In genomic region chr5:150161193-150161592, GRCm38 (mm10) we compare ENCODE assay signal across 18 mouse cellular contexts. TPM values are rescaled to one million over a fixed set of nuclear protein-coding genes. Genes with fewer than 3 reads are reported as not detected.
A peak's percentile ranks its signal among the peaks of the same experiment; 100 is the strongest.
DNase-seq lines count a peak whose midpoint lies in the region; ATAC-seq and TF ChIP-seq lines count a peak whose summit lies in the region.
"Had no signal": no experiment of that assay in that cellular context is flagged by ENCODE, and none has a peak within 500 bp of the region (broad histone marks: within the 10 kb centered on the region; RNA-seq: fewer than 3 reads in every experiment).

No protein-coding gene starts in this region.

- H3K36me3 ChIP-seq in intestine, postnatal 0 days (ENCODE audit: control insufficient read depth, insufficient read depth) = no peaks in the 10 kb centered on the region
- no peaks in the 10 kb centered on the region for H3K36me3 ChIP-seq in intestine, embryonic 16.5 days (ENCODE audit: control insufficient read depth, insufficient read depth, low read length)
- no peaks in the 10 kb centered on the region for H3K36me3 ChIP-seq in lung, postnatal 0 days (ENCODE audit: insufficient read depth, low read length)
- H3K36me3 ChIP-seq in midbrain, embryonic 16.5 days (ENCODE audit: control insufficient read depth, insufficient read depth, low read length) = no peaks in the 10 kb centered on the region
- H3K36me3 ChIP-seq: limb, embryonic 10.5 days had no signal

- peak; percentile 46 for TF ChIP-seq CTCF in intestine, postnatal 0 days (IDR thresholded peaks at IDR 0.05; ENCODE audit: low read depth)
- peak; percentile 51 for TF ChIP-seq CTCF in lung, postnatal 0 days (IDR thresholded peaks at IDR 0.05)

- intact Hi-C loops in left cerebral cortex, postnatal 10 days (cut with DNase I) = loop anchor here (10.0 kb wide), 2 partner anchors 204 to 504 kb away; partner anchors contain the start of gene N4bp2l2

- H3K4me2 ChIP-seq in intestine, postnatal 0 days (replicated peaks; ENCODE audit: low read depth) = no peak overlapping the region
- no peak overlapping the region for H3K4me2 ChIP-seq in intestine, embryonic 16.5 days (ENCODE audit: low read depth, low read length)
- no peak overlapping the region for H3K4me2 ChIP-seq in lung, postnatal 0 days (replicated peaks; ENCODE audit: low read depth, low read length)
- no peak overlapping the region for H3K4me2 ChIP-seq in midbrain, embryonic 16.5 days (ENCODE audit: low read length)
- H3K4me2 ChIP-seq: heart, embryonic 11.5 days had no signal

- H3K9ac ChIP-seq in intestine, postnatal 0 days (ENCODE audit: low read depth, low read length) = no peak overlapping the region
- H3K9ac ChIP-seq in intestine, embryonic 16.5 days (ENCODE audit: low read depth, low read length) = no peak overlapping the region
- no peak overlapping the region for H3K9ac ChIP-seq in lung, postnatal 0 days (replicated peaks; ENCODE audit: low read depth)
- H3K9ac ChIP-seq in midbrain, embryonic 16.5 days (ENCODE audit: low read depth, low read length) = no peak overlapping the region
- H3K9ac ChIP-seq: forebrain, postnatal 0 days had no signal

- H3K27me3 ChIP-seq in intestine, postnatal 0 days (replicated peaks; ENCODE audit: control insufficient read depth, insufficient read depth, low read length) = no peaks in the 10 kb centered on the region
- H3K27me3 ChIP-seq in intestine, embryonic 16.5 days (replicated peaks; ENCODE audit: control insufficient read depth, insufficient read depth, low read length) = no peaks in the 10 kb centered on the region
- no peaks in the 10 kb centered on the region for H3K27me3 ChIP-seq in lung, postnatal 0 days (replicated peaks; ENCODE audit: insufficient read depth, low read length)
- H3K27me3 ChIP-seq in midbrain, embryonic 16.5 days (ENCODE audit: control insufficient read depth, insufficient read depth, low read depth, low read length) = no peaks in the 10 kb centered on the region

- ATAC-seq in intestine, postnatal 0 days = no peak
- no peak for ATAC-seq in intestine, embryonic 16.5 days
- no peak for ATAC-seq in lung, postnatal 0 days
- ATAC-seq in megakaryocyte progenitor cell, adult 5-6 weeks (replicated peaks; ENCODE audit: poor library complexity) = peak; percentile 49; the same call in 1 of the 2 replicates
- ATAC-seq in midbrain, embryonic 16.5 days = no peak
- ATAC-seq: forebrain, postnatal 0 days had no signal

- no peak overlapping the region for H3K4me3 ChIP-seq in intestine, postnatal 0 days (ENCODE audit: low read depth, low read length)
- no peak overlapping the region for H3K4me3 ChIP-seq in intestine, embryonic 16.5 days (ENCODE audit: low read length)
- no peak overlapping the region for H3K4me3 ChIP-seq in lung, postnatal 0 days (ENCODE audit: low read depth, low read length)
- no peak overlapping the region for H3K4me3 ChIP-seq in midbrain, embryonic 16.5 days (ENCODE audit: low read depth, low read length)
- H3K4me3 ChIP-seq: erythroblast, embryonic 14.5 days; limb, embryonic 10.5 days had no signal

- no peak overlapping the region for H3K27ac ChIP-seq in intestine, postnatal 0 days (ENCODE audit: low read depth, low read length)
- no peak overlapping the region for H3K27ac ChIP-seq in intestine, embryonic 16.5 days (ENCODE audit: low read length)
- H3K27ac ChIP-seq in lung, postnatal 0 days (ENCODE audit: low read length) = no peak overlapping the region
- no peak overlapping the region for H3K27ac ChIP-seq in midbrain, embryonic 16.5 days (ENCODE audit: low read length)
- H3K27ac ChIP-seq: limb, embryonic 10.5 days had no signal

- DNase-seq in lung, postnatal 0 days (ENCODE audit: low spot score) = no peak
- DNase-seq in lung, postnatal 36 days = no peak
- peak; percentile 34 for DNase-seq in R1 (ENCODE audit: low read depth, low spot score)
- DNase-seq in left cerebral cortex, postnatal 10 days (ENCODE audit: extremely low spot score in 1 of 2, low spot score in 2 of 2) = no peak
- DNase-seq: adrenal gland, adult 8-10 months; cerebellum, adult 9-11 months; forebrain, postnatal 0 days; gastrocnemius, postnatal 10 days; kidney, adult 2 months; kidney, postnatal 36 days; lung, adult 18-20 months had no signal

- 82% methylated on average over 6 of the region's 6 CpGs for WGBS in intestine, postnatal 0 days
- 77% methylated on average over 6 of the region's 6 CpGs for WGBS in intestine, embryonic 16.5 days
- WGBS in lung, postnatal 0 days = 78% methylated on average over 6 of the region's 6 CpGs
- WGBS in midbrain, embryonic 16.5 days = 85% methylated on average over 6 of the region's 6 CpGs

- no peaks in the 10 kb centered on the region for H3K4me1 ChIP-seq in intestine, postnatal 0 days (replicated peaks; ENCODE audit: control insufficient read depth, insufficient read depth, low read length)
- H3K4me1 ChIP-seq in intestine, embryonic 16.5 days (ENCODE audit: control insufficient read depth, insufficient read depth, low read length) = no peaks in the 10 kb centered on the region
- H3K4me1 ChIP-seq in lung, postnatal 0 days (ENCODE audit: insufficient read depth, low read depth, low read length) = no peaks in the 10 kb centered on the region
- H3K4me1 ChIP-seq in midbrain, embryonic 16.5 days (ENCODE audit: control insufficient read depth, insufficient read depth, low read length) = no peaks in the 10 kb centered on the region

- TF ChIP-seq EP300 in lung, postnatal 0 days (IDR thresholded peaks at IDR 0.05) = no peak

- no peaks in the 10 kb centered on the region for H3K9me3 ChIP-seq in intestine, postnatal 0 days (ENCODE audit: control insufficient read depth)
- no peaks in the 10 kb centered on the region for H3K9me3 ChIP-seq in intestine, embryonic 16.5 days (ENCODE audit: control insufficient read depth, low read length)
- no peaks in the 10 kb centered on the region for H3K9me3 ChIP-seq in lung, postnatal 0 days (ENCODE audit: low read length)
- H3K9me3 ChIP-seq in midbrain, embryonic 16.5 days (replicated peaks; ENCODE audit: control insufficient read depth, low read length, poor library complexity, severe bottlenecking) = no peaks in the 10 kb centered on the region
- H3K9me3 ChIP-seq: limb, embryonic 10.5 days had no signal

RNA-seq across cellular contexts. Expression of gene Fry, which starts 42.7 kb away (rescaled TPM):
- 5.1 and 5.5 TPM in 2 replicates for polyA plus RNA-seq in intestine, postnatal 0 days (2015; fragmentation: Nextera tagmentation; extraction: Ambion mirVana)
- polyA plus RNA-seq in intestine, embryonic 16.5 days (2015; fragmentation: Nextera tagmentation; extraction: Ambion mirVana) = 5.6 and 6.1 TPM in 2 replicates
- polyA plus RNA-seq in lung, postnatal 0 days (2015; fragmentation: Nextera tagmentation; extraction: Ambion mirVana) = 17.2 and 20.8 TPM in 2 replicates
- 17.8 and 22.1 TPM in 2 replicates for total RNA-seq in megakaryocyte progenitor cell, adult 5-6 weeks (2015)
- 19.2 and 21.1 TPM in 2 replicates for total RNA-seq in megakaryocyte progenitor cell, adult 5-6 weeks (2017)
- total RNA-seq in left cerebral cortex, postnatal 10 days (2021) = 100 to 1,000 TPM; 201 to 205 TPM
- polyA plus RNA-seq in midbrain, embryonic 16.5 days (2015; fragmentation: Nextera tagmentation; extraction: Ambion mirVana) = 60.0 and 64.1 TPM in 2 replicates
